Mouse (Mus musculus): Measurements from ENCODE around the gene Mfsd12. TPM values are rescaled to one million over a fixed set of nuclear protein-coding genes. Genes with fewer than 3 reads are reported as not detected.

The Mfsd12 gene
- polyA plus RNA-seq, 1 experiment, result 23.4 TPM

DNA sequence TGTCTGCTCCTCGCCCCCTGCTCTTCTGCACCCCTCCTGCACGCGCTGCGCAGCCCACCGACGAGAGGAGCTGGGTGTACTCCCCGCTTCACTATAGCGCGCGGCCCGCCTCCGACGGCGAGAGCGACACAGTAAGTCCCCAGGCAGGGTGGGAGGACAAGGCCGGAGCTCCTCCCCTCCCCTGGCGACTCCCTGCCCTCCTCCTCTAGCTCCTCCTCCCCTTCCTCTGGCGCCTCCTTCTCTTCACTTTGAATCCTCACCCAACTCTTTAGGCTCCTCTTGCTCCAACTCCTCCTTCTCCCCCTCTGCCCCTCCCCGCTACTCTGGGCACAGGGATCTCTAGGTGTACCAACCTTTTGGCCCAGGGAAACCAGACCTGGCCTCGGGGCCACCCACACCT, 40.0 kb upstream of the Mfsd12 start:
- Histone ChIP-seq H3K4me1 (ENCODE audit: control insufficient read depth, insufficient read depth, low read length) (peaks cover 5% of the 10 kb centered on the region; the same call in 1 of the 2 replicates), H3K27ac (ENCODE audit: insufficient read depth, low read depth, low read length) (no peak overlapping the region; the same call in 1 of the 2 replicates), H3K27me3 (replicated peaks; ENCODE audit: control insufficient read depth, insufficient read depth, low read length) (no peaks in the 10 kb centered on the region), H3K36me3 (ENCODE audit: control insufficient read depth, insufficient read depth, low read length) (no peaks in the 10 kb centered on the region), H3K4me3 (ENCODE audit: insufficient read depth, low read depth, low read length) (peak overlapping the region; percentile 39; the same call in 1 of the 2 replicates)
- DNase-seq, result peak; percentile 77
- WGBS, result 22% methylated on average over 20 of the region's 20 CpGs
- TF ChIP-seq POLR2A (IDR thresholded peaks at IDR 0.05; ENCODE audit: low read depth, low read length), result no peak
- TF ChIP-seq CTCF (conservative IDR thresholded peaks at IDR 0.05; ENCODE audit: insufficient read depth, insufficient read length, low read depth, low read length), result no peak

- no peaks in the 10 kb centered on the region for H3K36me3 ChIP-seq (ENCODE audit: control insufficient read depth, insufficient read depth, low read length)
- TF ChIP-seq POLR2A (IDR thresholded peaks at IDR 0.05; ENCODE audit: low read depth, low read length), result no peak
- TF ChIP-seq CTCF (conservative IDR thresholded peaks at IDR 0.05; ENCODE audit: insufficient read depth, insufficient read length, low read depth, low read length), result no peak
- peak; percentile 45 for DNase-seq
- H3K4me1 ChIP-seq (ENCODE audit: control insufficient read depth, insufficient read depth, low read length), result peaks cover 5% of the 10 kb centered on the region; the same call in 1 of the 2 replicates
- no peak overlapping the region for H3K27ac ChIP-seq (ENCODE audit: insufficient read depth, low read depth, low read length)
- H3K27me3 ChIP-seq (replicated peaks; ENCODE audit: control insufficient read depth, insufficient read depth, low read length), result no peaks in the 10 kb centered on the region
- no peak overlapping the region for H3K4me3 ChIP-seq (ENCODE audit: insufficient read depth, low read depth, low read length)
- WGBS, result 72% methylated on average over 13 of the region's 13 CpGs
Observed at GRCm38 (mm10) chr10:81318589-81319329, 38.5 kb upstream of the Mfsd12 start.

DNA sequence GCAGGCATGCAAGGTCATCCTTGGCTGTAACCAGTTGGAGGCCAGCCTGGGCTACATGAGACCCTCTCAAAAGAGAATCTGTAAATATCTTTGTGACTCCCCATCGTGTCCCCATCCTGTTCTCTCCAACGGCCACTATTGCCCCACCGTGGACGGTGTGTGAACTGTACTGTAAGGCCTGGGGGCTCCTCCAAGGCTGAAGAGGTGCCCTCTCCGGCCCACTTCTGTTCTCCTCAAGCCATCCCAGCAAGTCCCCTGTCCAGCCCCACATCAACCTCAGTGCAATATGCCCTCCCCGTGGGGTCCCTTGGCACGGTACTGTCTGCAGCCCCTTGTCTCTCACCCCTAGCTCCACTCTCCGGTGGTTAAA, 38.0 kb upstream of the Mfsd12 start:
- TF ChIP-seq POLR2A (IDR thresholded peaks at IDR 0.05; ENCODE audit: low read depth, low read length) (no peak), CTCF (conservative IDR thresholded peaks at IDR 0.05; ENCODE audit: insufficient read depth, insufficient read length, low read depth, low read length) (peak; percentile 34; the same call in 1 of the 2 replicates)
- H3K36me3 ChIP-seq (ENCODE audit: control insufficient read depth, insufficient read depth, low read length), result no peaks in the 10 kb centered on the region
- 34% methylated on average over 8 of the region's 8 CpGs for WGBS
- H3K4me3 ChIP-seq (ENCODE audit: insufficient read depth, low read depth, low read length), result no peak overlapping the region
- no peaks in the 10 kb centered on the region for H3K27me3 ChIP-seq (replicated peaks; ENCODE audit: control insufficient read depth, insufficient read depth, low read length)
- peaks cover 5% of the 10 kb centered on the region; the same call in 1 of the 2 replicates for H3K4me1 ChIP-seq (ENCODE audit: control insufficient read depth, insufficient read depth, low read length)
- DNase-seq, result no peak
- H3K27ac ChIP-seq (ENCODE audit: insufficient read depth, low read depth, low read length), result no peak overlapping the region

- H3K27me3 ChIP-seq (replicated peaks; ENCODE audit: control insufficient read depth, insufficient read depth, low read length), result no peaks in the 10 kb centered on the region
- H3K36me3 ChIP-seq (ENCODE audit: control insufficient read depth, insufficient read depth, low read length), result no peaks in the 10 kb centered on the region
- DNase-seq, result peak; percentile 31
- TF ChIP-seq POLR2A (IDR thresholded peaks at IDR 0.05; ENCODE audit: low read depth, low read length) (no peak), CTCF (conservative IDR thresholded peaks at IDR 0.05; ENCODE audit: insufficient read depth, insufficient read length, low read depth, low read length) (no peak)
- peak overlapping the region; percentile 83 for H3K27ac ChIP-seq (ENCODE audit: insufficient read depth, low read depth, low read length)
- peak overlapping the region; percentile 59 for H3K4me3 ChIP-seq (ENCODE audit: insufficient read depth, low read depth, low read length)
- 1% methylated on average over 38 of the region's 38 CpGs for WGBS
- peaks cover 5% of the 10 kb centered on the region; the same call in 1 of the 2 replicates for H3K4me1 ChIP-seq (ENCODE audit: control insufficient read depth, insufficient read depth, low read length)
Observed at GRCm38 (mm10) chr10:81319741-81320549, 37.3 kb upstream of the Mfsd12 start.

DNA sequence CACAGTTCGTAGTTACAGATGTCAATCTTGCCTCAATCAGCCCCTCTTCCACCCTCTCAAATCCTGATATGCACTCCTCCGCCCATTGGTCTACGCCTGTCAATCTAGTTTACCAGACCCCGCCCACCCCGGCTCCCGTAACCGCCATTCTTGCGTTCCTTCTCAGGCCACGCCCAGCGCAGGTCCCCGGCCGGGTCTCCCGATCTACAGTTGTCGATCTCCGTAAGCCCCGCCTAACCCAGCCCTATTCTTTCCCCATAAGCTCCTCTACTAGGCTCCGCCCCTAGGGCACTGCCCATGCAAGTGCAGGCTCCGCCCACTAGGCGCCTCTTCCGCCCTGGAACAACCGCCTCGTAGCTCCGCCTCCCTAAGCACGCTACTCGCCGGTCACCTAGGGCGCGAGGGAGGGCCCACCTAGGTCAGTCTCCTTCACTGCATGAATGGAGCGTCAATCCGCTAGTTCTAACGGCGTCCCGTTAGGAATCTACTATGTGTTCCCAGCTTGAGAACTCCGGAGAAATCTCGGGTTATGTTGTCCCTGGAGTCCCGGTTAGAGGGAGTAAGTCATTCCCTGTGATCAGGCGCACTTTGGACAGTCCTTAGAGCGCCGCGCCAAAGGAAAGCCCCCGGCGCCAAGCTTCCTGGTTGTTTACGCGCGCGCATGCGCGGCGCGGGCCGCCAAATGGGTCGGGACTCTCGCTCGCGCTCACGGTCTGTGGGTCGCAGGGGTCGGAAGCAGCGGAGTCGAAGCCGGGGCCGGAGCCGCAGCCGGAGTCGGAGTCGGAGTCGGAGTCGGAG, 36.5 kb upstream of the Mfsd12 start, which contains the start of gene Cactin:
TSS of gene Cactin (plus strand) at position 554 of the 798 bp plus-strand sequence.
- Histone ChIP-seq H3K4me1 (ENCODE audit: control insufficient read depth, insufficient read depth, low read length) (peaks cover 5% of the 10 kb centered on the region; the same call in 1 of the 2 replicates), H3K36me3 (ENCODE audit: control insufficient read depth, insufficient read depth, low read length) (no peaks in the 10 kb centered on the region), H3K27me3 (replicated peaks; ENCODE audit: control insufficient read depth, insufficient read depth, low read length) (no peaks in the 10 kb centered on the region), H3K27ac (ENCODE audit: insufficient read depth, low read depth, low read length) (peak within 1 kb of the TSS; percentile 90), H3K4me3 (ENCODE audit: insufficient read depth, low read depth, low read length) (peak within 1 kb of the TSS; percentile 80)
- TF ChIP-seq CTCF (conservative IDR thresholded peaks at IDR 0.05; ENCODE audit: insufficient read depth, insufficient read length, low read depth, low read length), result no peak
- TF ChIP-seq POLR2A (IDR thresholded peaks at IDR 0.05; ENCODE audit: low read depth, low read length), result no peak
- under 1% methylated on average over 68 of the region's 68 CpGs for WGBS
- DNase-seq, result peak; percentile 100

- Histone ChIP-seq H3K36me3 (ENCODE audit: control insufficient read depth, insufficient read depth, low read length) (no peaks in the 10 kb centered on the region; the same call in 1 of the 2 replicates), H3K27me3 (replicated peaks; ENCODE audit: control insufficient read depth, insufficient read depth, low read length) (no peaks in the 10 kb centered on the region), H3K4me3 (ENCODE audit: insufficient read depth, low read depth, low read length) (peak overlapping the region; percentile 80), H3K4me1 (ENCODE audit: control insufficient read depth, insufficient read depth, low read length) (peaks cover 5% of the 10 kb centered on the region; the same call in 1 of the 2 replicates), H3K27ac (ENCODE audit: insufficient read depth, low read depth, low read length) (peak overlapping the region; percentile 90; the same call in 1 of the 2 replicates)
- TF ChIP-seq POLR2A (IDR thresholded peaks at IDR 0.05; ENCODE audit: low read depth, low read length), result no peak
- no peak for TF ChIP-seq CTCF (conservative IDR thresholded peaks at IDR 0.05; ENCODE audit: insufficient read depth, insufficient read length, low read depth, low read length)
- no peak for DNase-seq
- 1% methylated on average over 20 of the region's 20 CpGs for WGBS
Observed at GRCm38 (mm10) chr10:81321436-81321835, 35.9 kb upstream of the Mfsd12 start.

Measured in kidney, adult 2 months (tissue).